Mouse (Mus musculus): ENCODE data around the gene Asb1.

The Asb1 gene

GRCm38 (mm10) chr1:91540271-91540826, at the start of gene Asb1:
Gene Asb1, plus strand, starts transcription at chr1:91540544.
- DNase-seq: peak; percentile 100

- no peak for DNase-seq
These were observed 47.6 kb upstream of the Asb1 start for GRCm38 (mm10) chr1:91492740-91493139.

- no peak for DNase-seq
These were observed 46.4 kb upstream of the Asb1 start for GRCm38 (mm10) chr1:91493938-91494337.

GRCm38 (mm10) chr1:91494457-91495140, 45.7 kb upstream of the Asb1 start, which contains the start of gene Traf3ip1:
Gene Traf3ip1, plus strand, starts transcription at chr1:91494647.
- DNase-seq: peak; percentile 96

- no peak for DNase-seq
These were observed 45.0 kb upstream of the Asb1 start for GRCm38 (mm10) chr1:91495321-91495720.

GRCm38 (mm10) chr1:91498579-91498978, 41.8 kb upstream of the Asb1 start:
- no peak for DNase-seq

GRCm38 (mm10) chr1:91504615-91505014, 35.7 kb upstream of the Asb1 start:
- DNase-seq: no peak

GRCm38 (mm10) chr1:91514916-91515315, 25.4 kb upstream of the Asb1 start:
- DNase-seq: no peak

- no peak for DNase-seq
These were observed 24.7 kb upstream of the Asb1 start for GRCm38 (mm10) chr1:91515642-91516041.

GRCm38 (mm10) chr1:91523759-91524158, 16.6 kb upstream of the Asb1 start:
- peak; percentile 77 for DNase-seq

- no peak for DNase-seq
These were observed 14.5 kb upstream of the Asb1 start for GRCm38 (mm10) chr1:91525838-91526237.

GRCm38 (mm10) chr1:91530166-91530565, 10.2 kb upstream of the Asb1 start:
- no peak for DNase-seq

- DNase-seq: no peak
These were observed 8.1 kb upstream of the Asb1 start for GRCm38 (mm10) chr1:91532243-91532642.

- no peak for DNase-seq
These were observed 7.5 kb upstream of the Asb1 start for GRCm38 (mm10) chr1:91532892-91533291.

GRCm38 (mm10) chr1:91533483-91533882, 6.9 kb upstream of the Asb1 start:
- no peak for DNase-seq

- DNase-seq: no peak
These were observed 6.2 kb upstream of the Asb1 start for GRCm38 (mm10) chr1:91533961-91534723.

- DNase-seq: peak; percentile 10
These were observed 2.4 kb upstream of the Asb1 start for GRCm38 (mm10) chr1:91537786-91538569.

- DNase-seq: no peak
These were observed 1.8 kb upstream of the Asb1 start for GRCm38 (mm10) chr1:91538570-91538929.

- no peak for DNase-seq
These were observed 1.1 kb upstream of the Asb1 start for GRCm38 (mm10) chr1:91539246-91539645.

- DNase-seq: no peak
These were observed 557 bp upstream of the Asb1 start for GRCm38 (mm10) chr1:91539704-91540270.

GRCm38 (mm10) chr1:91541042-91541592, 773 bp downstream of the Asb1 start:
- DNase-seq: no peak

GRCm38 (mm10) chr1:91543974-91544373, 3.6 kb downstream of the Asb1 start:
- DNase-seq: no peak

- DNase-seq: no peak
These were observed 4.9 kb downstream of the Asb1 start for GRCm38 (mm10) chr1:91545226-91545625.

All from retina, postnatal 1 day (tissue).